Mouse (Mus musculus): Measurements from ENCODE around the gene Cntnap2.

Cntnap2 gene

GRCm38 (mm10) chr6:47318705-47319104 is 2259.5 kb downstream of the Cntnap2 start:
- peak; percentile 1 for DNase-seq

DNA sequence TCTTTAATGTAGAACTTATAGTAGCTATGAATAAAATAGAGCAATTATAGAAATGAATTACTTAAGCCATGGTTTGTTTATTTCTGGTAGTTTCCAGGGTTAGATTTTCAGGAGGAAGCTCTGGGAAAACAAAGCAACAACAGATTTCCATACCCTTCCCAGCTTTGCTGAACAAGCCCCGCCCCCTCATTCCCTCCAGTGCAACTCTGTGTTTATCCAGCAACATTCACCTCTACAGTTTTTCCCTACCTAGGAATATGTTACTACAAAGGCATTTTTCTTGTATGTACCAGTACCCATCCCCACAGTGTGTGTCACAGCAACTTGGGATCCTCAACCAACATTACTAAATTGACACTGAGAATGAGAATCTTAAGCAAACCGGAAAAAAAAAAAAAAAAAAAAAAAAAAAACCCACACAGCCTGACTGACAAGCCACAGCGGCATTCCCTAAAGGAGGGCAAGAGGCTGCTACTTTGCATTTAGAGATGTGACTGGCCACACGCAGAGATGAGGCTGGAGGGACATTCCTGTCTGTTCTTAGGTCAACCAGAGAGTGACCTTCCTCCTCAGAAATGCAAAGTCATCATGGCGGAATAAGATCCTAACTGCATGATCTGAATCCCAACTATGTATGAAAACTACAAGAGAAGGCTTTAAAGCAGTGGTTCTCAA is 2260.3 kb downstream of the Cntnap2 start:
- no peak for DNase-seq

- no peak for DNase-seq
These were observed 2264.1 kb downstream of the Cntnap2 start for GRCm38 (mm10) chr6:47323169-47323835.

DNA sequence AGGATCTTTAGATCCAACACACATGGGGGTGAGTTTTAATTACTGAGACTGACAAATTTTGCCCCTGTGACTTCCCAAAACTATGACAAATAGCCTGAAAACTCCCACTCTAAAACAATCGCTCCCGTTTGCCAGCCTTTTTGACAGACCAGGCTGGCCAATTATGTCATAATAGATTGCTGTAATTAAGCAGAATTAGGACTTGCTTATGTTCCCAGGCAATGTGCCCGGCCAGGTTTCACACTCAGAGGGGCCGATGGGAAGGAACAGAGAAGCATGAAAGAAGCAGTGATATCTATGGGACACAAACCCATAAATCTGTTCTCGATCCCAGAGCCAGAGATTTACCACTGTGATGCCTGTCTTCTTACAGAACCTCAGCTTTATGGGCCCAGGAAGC is 2264.7 kb downstream of the Cntnap2 start:
- no peak for DNase-seq

- DNase-seq = no peak
These were observed 2269.1 kb downstream of the Cntnap2 start for GRCm38 (mm10) chr6:47328281-47328680.

- no peak for DNase-seq
These were observed 2270.1 kb downstream of the Cntnap2 start for GRCm38 (mm10) chr6:47329212-47329611.

DNA sequence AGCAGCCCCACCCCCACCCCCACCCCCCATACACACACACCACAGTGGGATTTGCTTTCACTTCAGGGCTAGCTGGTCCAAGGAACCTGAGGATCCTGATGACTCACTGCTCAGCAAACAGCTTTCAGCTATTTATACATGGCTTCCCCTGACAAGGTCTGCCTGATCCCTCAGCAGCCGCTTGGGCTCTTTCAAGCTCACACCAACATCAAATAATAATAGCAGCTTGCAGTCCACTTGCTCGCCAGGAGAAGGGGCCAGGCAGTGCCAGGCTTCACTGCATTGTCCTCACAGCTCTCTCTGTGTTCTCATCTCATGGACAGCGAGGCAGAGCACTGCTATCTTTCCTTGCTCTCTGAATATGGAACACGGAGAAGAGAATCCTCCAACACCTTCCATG is 2273.9 kb downstream of the Cntnap2 start:
- DNase-seq = no peak

- no peak for DNase-seq
These were observed 2275.2 kb downstream of the Cntnap2 start for GRCm38 (mm10) chr6:47334377-47334776.

GRCm38 (mm10) chr6:47337300-47337699 is 2278.1 kb downstream of the Cntnap2 start:
- no peak for DNase-seq

DNA sequence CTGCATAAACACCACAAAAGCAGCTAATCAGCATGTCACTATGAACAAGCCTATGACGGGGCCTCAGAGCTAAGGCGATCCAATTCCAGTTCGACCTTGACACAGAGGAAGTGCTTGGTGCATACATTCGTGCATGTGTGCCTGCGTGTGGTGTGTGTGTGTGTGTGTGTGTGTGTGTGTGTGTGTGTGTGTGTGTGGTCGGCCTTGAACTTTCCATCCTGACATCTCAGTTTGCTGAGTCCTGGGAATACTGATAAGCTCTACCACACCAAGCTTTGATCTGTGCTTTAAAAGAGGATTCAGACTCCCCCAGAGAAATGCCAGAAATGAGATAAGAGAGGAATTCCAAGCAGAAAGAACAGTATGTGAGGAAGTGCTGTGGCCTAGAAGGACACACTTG is 2279.0 kb downstream of the Cntnap2 start:
- DNase-seq = no peak

DNA sequence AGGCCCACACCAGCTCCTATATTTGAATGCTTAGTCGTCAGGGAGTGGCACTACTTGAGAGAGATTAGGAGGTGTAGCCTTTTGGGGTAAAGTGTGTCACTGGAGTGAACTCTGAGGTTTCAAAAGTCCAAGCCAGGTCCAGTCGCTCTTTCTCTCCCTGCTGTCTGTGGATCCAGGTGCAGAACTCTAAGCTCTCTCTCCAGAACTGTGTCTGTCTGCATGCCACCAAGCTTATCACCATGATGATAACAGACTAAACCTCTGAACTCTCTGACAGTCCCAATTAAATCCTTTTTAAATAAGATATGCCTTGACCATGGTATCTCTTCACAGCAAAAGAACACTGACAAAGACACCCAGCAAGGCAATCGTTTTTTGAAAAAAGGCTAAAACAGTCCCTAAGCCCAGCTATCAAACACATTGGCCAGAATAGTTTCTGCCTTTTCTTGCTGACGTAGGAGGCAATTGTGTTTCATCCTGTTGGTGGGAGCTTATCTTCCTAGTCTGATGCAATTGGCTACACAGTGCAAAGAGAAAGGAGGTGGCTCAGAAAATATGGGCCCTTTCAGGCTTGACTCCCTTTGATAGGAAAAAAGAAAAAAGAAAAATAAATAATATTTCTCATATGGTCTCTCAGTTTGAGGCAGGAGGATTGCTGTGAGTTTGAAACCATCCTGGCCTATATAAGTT is 2281.8 kb downstream of the Cntnap2 start:
- DNase-seq = no peak

- DNase-seq = no peak
These were observed 2282.3 kb downstream of the Cntnap2 start for GRCm38 (mm10) chr6:47341503-47341884.

DNA sequence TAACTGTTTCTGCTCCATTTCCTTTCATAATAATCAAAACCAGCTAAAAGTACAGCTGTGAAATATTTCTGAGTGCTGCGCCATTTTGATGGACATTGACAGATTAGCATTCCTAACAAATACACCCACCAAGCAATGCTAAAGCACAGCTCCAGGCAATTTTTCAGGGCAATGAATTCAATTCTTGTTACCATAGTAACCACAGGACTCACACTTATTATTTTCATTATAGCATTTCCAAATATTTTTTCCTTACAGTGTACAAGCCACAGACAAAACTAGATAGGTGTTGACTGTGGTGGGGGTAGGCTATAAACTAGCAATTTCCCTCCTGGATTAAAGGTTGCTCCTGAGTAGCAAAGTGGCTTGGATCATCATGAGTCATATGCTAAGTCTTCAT is 2284.1 kb downstream of the Cntnap2 start:
- DNase-seq = no peak

DNA sequence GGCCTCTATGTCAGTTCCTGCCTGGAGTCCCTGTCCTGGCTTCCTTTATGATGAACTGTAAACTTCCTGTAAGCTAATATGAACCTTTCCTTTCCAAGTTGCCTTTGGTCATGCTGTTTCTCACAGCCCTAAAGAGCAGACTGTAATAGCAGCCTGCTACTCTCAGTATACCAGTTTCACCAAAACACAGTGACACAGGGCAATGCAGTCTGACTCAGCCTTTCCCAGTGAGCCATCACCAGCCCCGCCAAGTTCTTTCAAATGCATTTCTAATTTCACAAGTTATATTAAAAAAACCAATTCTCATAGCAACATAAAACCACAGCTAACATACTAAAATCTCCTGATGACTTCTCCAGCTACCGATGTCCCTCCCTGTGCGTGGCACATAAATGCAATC is 2285.5 kb downstream of the Cntnap2 start:
- DNase-seq = no peak

DNA sequence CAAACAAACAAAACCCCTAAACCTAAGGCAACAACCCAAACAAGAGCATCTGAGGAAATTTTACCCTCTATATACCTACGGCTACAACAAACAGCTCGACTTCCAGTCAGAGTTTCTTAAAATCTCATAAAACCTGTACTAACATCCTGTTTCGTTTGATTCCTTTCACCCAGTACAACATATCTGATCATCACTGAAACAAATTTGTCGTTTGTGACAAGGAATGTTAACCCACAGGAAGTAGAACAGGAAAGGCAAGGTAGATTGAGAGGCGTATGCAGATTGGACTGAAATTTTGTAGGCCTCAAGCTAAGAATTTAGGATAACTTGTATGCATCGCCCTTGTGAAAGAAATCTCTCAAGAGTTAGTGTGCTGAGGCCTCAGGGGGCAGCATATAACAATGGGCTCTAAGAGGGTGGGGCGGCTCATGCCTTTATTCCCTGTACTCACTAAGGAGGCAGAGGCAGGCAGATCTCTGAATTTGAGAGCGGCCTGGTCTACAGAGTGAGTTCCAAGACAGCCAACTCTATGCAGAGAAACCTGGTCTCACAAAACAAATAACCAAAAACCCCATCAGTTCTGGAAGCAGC is 2291.0 kb downstream of the Cntnap2 start:
- no peak for DNase-seq
